Mouse (Mus musculus): ENCODE measurements around the gene Otud7b.

Otud7b gene

DNA sequence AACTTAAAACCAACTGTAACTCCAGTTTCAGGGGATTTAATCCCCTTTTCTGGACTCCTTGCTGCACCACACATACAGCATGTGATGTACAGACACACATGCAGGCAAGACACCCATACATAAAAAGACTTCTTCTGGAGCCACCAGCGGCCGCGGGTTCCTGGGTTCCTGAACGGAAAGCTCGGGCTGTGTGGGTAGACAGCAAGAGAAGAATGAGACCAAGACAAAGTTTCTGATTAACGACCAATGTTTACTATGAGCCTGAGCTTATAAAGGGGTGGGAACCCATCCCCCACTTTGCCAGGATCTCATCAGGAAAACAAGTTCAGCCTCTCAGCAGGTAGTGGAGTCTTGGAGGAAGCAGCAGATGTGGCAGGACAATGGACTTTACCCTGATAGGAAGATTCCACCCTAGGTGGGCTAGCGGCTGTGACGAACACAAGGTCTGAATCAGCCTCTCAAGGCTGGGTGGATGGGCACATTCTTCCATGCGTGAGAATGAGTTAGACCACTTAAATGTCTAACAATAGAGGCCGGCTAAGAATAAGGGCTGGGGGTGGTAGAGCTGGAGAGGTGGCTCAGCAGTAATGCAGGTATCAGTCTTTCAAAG, 20.1 kb upstream of the Otud7b start:
- DNase-seq (ENCODE audit: low read depth, low spot score): no peak

DNA sequence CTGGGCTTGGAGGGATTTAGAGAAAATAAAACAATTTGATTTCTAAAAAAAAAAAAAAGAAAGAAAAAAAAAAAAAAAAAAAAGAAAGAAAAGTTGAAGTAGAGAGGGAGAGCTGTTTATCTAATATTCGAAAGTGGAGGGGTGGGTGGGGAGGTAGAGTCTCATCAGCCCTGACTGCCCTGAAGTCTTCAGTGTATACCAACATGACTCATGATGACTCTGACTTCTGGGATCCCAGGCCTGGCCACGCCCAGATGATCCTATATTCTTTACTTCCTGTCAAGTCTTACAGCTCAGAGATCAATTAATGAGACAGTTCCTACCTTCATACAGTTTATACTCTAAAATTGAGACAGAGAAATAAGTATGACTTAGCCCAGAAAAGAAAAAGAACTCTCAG, 17.1 kb upstream of the Otud7b start:
- DNase-seq (ENCODE audit: low read depth, low spot score): no peak

DNA sequence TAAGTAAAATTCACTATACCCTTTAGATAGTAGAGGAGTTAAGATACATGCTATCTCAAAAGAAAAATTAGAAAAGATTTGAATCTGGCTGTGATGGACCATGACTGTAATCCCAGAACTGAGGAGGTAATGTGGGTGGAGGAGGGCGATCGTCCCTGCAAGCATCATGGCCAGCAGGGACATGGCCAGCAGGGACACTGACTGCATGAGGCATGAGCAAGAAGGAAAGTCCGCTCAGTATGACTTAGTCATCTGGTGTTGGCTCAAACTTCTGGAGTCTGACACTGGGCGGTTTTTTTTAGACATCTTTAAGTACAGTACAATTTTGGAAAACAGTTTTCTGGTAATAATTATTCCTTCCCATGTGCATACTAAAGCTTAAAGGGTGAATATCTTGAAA, 16.5 kb upstream of the Otud7b start:
- DNase-seq (ENCODE audit: low read depth, low spot score): no peak

DNA sequence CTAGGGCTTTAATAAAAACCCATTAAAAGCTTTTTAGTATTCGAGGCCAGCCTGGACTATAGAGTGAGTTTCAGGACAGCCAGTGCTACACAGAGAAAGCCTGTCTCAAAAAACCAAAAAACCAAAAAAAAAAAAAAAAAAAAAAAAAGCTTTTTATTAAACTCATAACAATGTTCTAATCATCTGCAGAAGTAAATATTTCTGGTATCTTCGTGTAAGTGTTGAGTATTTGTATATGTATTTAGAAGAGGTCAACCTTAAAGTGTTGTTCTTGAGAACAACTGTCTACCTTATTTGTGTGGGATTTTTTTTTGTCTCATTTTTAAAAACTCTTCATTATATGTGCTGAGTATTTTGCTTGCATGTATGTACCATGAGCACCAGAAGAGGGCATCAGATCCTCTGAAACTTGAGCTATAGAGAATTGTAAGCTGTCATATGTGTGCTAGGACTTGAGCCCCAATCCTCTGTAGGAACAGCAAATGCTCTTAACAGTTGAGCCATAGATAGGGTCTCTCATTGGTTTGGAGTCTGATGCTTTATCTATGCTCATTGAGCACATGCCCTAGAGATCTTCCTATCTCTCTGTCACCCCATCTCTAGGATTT, 14.3 kb upstream of the Otud7b start:
- peak; percentile 45 for DNase-seq (ENCODE audit: low read depth, low spot score)

DNA sequence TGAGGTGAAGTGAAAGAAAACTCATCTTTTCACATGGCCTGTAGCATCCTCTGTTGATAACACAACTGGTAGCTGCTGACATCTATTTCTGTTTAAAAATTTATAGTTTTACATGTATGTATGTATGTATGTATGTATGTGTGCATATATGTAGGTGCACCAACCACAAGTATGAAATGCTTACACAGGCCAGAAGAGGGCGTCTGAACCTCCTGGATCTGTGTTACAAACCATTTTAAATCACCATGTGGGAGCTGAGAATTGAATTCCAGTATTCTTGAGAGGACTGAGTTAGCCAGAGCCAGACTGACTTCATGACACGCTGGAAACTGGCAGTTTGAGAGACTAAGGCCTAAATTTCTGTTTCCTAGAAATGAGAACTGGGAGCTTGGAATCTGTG, 13.2 kb upstream of the Otud7b start:
- no peak for DNase-seq (ENCODE audit: low read depth, low spot score)

DNA sequence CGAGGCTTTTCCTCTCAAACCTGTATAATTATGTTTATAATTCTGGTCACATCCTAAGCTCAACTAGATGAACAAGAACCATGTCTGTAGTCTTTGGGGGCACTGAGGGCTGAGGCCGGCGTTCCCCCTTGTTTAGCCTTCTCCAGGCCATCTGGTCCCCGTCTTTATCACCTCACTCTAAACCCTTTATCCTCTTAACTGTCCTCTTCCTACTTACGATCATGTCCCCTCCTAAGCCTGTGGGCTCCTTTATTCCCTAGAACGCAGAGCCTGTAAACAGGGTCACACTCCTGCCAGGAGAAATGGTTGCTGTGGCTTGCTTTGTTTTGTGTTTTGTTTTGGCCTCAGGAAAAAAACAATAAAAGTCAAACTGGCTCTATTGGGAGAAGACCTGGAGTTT, 12.4 kb upstream of the Otud7b start:
- DNase-seq (ENCODE audit: low read depth, low spot score): no peak

DNA sequence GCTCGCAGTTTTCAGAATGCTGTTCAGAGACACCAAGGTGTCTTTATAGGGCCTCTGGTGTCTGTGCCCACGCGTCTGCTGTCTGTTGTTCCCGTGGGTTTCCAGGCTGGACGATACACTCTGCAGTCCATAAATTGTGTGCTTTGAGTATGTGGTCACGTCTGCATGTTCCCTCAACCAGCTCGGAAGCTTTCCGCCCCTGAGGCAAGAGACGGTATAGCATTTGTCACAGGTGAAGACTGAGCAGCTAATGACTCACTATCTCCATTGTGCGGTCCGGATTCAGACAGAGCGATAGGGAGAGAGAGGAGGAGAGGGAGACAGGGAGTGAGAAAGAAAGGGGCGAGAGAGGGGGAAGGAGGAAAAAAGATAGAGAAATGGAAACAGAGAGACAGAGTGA, 10.8 kb upstream of the Otud7b start:
- DNase-seq (ENCODE audit: low read depth, low spot score): peak; percentile 34

DNA sequence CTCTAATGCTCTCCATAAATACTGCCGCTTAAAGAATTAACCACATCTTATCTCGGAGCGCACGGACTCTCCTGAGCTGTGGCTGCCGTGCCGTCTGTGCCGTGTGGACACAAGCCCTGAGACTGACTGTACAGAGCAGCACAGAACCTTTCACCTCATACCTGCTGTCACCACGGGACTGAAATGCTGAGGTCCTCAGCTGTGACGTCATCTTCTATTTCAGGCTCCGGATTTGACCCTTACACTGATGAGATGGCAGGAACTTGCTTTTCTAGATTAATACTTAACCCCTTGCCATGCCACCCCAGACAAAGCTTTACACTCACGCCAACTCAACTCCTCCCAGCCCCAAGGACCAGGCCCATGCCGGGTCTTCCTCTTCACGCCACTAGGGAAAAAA, 10.1 kb upstream of the Otud7b start:
- DNase-seq (ENCODE audit: low read depth, low spot score): no peak

DNA sequence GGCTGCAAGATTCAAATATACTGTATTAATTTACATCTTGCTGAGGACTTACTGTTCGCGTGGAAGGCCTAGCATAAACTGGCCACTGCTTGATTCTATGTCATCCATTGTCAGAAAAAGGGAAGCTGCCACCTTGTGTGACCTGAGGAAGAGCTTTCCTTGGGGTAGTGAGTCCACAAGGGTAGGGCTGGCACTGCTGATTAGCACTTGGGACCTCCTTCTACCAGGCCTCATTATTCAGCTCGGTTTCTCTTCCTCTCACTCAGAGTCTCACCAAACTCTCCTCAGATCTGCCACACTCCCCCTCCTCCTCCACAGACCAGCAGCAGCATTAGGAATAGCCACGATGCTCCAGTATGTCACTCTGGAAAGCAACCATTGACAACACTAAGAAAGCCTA, 6.2 kb upstream of the Otud7b start:
- DNase-seq (ENCODE audit: low read depth, low spot score): no peak

DNA sequence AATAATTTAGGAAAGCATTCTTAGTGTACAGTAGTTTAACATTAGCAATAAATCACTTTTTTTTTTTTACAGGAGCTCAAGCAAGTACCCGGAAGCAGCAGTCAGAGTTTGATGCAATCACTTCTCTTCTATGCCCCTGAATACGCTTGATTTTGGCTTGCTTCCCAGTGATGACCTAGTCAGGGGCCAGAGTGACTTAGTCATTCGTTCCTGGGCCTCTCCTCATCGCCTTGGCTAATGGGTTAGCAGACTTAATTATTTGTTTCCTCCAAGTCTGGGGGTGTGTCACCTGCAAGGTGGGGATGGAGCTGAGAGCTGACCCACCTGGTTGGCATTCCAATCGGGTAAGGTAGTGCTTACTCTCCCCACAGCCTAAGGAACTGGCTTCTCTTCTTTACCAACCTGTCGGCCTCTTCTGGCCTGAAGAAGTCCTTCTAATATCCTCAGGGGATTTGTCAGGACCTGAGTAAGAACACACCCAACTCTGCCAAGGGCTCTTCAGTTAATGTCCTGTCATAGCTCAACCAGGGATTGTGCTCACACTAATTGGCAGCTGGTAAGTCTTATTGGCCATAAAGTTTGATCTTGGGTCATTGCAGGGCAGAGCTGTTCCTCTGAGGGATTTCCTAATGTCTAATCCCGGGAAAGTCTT, 5.6 kb upstream of the Otud7b start:
- no peak for DNase-seq (ENCODE audit: low read depth, low spot score)

DNA sequence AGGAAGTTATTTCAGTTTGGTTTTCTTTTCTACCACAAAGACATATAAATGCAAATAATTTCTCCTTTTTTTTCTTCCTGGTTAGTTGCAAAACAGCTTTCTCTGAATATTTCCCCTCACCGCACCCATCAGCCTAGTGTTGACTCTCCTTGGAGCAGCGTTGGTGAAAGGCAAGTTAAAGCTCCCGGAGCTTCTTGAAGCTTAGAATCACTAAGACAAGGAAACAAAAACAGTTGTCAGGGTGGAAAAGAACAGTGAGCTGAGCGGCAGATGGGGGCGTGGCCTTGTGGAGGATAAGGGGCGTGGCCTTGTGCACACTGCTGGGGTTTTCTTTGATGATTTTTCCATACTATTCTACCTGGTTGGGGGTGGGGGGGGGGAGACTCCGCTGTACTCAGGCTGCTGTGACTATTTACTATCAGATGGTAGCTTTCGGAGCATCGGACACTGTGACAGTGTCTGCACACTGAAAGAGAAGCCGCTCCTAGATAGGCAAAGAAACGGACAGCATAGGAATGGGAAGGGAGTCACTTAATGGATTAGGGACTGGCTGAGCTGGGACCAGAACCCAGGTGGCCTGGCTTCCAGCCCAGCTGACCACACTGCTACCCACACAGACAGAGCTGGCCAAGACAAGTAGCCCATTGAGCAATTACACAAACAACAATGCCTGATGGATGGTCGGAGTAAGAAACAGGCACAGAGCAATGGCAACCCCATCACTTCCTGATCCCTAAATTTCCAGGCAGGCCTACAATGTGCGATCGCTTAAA, 2.0 kb upstream of the Otud7b start:
- DNase-seq (ENCODE audit: low read depth, low spot score): peak; percentile 82

DNA sequence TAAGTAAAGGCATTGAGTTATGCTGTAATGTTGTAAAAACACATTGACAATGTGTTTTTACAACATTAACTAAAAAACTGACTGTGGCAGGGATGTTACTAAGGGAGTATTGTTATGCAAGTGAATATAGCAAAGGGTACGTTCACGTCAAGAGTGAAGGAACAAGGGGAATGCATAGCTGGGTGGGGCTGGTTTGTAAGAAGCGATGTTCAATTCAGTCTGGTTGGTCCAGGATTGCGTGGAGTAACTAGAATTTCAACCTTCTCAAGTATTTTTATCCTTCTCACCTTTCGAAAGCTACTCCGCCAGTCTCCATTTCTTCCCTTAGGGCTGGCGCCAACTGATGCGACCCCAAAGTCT, 446 bp upstream of the Otud7b start:
- DNase-seq (ENCODE audit: low read depth, low spot score): no peak

DNA sequence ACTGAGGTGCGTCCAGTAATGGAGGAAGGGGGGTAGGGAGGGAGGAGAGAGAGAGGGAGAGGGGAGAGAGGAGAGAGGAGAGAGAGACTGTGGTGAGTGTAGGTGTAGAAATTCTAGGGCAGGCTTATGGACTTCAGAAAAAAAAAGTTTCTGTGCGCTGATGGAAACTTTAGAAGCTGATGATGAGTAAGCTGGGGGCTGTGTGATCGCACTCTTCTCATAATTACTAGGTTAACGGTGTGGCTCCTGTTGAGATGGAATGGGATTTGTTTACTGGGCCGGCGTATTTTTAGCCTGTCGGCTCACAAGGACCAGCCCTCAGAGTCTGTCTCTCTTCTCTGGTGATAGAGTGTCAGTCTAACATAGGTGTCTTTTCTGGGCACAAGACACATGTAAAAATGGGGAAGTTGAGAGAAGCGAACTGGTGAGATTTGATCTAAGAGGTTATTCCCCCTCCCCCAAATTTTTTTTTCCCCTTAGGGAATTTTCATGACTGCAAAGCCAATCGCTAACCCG, 963 bp downstream of the Otud7b start:
- peak; percentile 59 for DNase-seq (ENCODE audit: low read depth, low spot score)

DNA sequence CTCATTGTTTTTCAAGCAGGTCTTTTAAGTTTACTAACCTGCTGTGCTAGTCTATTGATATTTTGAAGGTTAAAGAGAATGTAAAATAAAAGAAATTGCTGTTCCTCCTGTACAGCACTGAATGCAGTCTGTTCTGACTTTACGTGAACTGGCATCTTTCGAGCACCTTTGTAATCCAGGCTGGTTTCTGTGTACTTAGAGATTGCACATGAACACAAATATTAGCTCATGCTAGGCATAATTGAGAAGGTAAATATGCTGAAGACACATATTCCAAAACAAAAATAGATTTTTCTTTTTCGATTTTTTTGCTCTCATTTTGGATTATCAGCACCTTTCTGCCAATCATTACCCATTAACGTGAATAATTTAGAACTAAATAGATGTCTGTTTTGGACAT, 1.8 kb downstream of the Otud7b start:
- DNase-seq (ENCODE audit: low read depth, low spot score): no peak

DNA sequence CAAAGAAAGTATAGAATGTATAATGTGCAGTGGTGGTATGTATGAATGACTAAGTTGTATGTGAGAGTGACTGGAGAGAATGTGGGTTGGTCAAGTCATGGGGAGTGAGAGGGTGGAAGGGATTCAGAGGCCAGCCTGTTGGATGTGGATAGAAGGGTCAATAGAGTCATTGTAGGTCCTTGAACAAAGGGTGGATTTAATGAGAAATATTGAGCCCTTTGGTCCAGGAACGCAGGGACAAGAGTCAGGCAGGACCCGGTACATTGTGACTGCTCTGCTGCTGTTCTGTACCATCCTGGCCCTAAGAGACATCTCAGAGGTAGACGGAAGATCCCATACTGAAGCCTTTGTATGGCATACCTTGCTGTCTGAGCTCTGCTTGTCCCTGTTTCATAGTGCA, 4.0 kb downstream of the Otud7b start:
- no peak for DNase-seq (ENCODE audit: low read depth, low spot score)

DNA sequence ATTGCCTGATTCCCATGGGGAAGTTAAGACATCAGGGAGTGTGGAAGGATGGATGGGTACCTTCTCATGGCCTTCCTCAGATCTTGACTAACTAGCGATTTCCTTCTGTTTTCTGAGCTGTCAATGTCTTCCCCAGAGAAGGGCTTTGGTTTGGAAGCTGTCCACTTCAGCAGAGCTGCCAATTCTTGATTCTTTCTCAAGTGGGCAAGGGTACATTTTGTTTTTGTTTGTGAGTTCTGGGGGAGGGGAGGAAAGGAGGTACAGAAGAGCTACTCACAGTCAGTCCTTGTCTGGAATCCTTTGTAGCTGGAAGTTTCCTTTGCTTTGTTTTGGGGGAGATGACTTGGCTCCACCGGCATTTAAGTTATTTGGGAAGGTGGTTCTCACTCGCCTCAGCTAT, 8.9 kb downstream of the Otud7b start:
- DNase-seq (ENCODE audit: low read depth, low spot score): no peak

DNA sequence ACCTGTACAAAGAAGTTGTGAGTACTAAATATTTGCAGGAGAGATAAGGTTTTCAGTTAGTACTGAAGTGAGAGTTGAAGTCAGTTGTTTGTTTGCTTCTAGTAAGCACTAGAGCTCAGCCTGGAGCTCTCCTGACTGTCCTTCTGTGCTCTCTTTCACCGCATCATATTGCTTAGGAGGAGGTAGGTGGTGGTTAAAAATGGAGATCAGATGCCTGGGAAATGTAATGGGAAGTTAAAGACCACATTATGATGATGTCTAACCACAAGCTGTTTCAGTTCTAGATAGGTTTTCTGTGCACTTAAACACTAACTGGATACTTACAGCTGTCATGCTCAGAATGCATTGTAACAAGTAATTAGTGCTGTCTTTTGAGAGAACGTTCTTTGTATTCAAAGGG, 13.8 kb downstream of the Otud7b start:
- no peak for DNase-seq (ENCODE audit: low read depth, low spot score)

DNA sequence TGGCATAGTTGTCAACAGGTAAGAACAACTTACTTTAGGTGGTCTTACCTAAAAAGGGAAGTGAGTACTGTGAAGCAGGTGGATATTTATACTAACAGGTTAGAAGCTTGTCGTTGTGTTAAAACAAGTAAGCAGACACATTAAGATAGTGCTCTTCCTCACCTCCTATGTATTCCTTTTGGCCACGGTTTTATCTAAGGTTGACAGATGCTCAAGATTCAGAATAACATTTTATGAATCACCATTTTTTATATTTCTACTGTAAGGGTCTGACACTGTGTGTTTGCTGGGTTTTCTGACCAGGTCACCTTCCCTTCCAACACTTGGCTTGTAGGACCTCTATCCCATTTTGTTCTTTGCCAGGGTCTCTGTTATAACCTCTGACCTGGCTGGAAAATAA, 14.4 kb downstream of the Otud7b start:
- no peak for DNase-seq (ENCODE audit: low read depth, low spot score)

DNA sequence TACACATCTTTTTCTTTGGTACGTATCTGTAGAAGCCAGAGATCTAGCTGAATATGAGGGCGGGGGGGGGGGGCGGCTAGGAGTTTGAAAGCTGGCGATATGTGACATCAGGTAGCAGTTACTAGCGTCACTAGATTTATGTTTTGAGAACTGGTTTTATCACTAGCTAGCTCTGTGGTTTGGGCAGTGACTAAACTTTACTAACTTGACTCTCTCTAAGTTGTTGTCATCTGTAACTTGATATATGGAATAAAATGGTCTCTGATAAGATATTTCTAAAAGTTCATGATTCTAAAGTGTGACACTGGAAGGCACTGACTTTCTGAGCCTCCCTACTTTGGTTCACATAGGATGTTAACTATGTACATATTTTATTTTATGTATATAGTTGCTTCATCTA, 19.9 kb downstream of the Otud7b start:
- no peak for DNase-seq (ENCODE audit: low read depth, low spot score)

DNA sequence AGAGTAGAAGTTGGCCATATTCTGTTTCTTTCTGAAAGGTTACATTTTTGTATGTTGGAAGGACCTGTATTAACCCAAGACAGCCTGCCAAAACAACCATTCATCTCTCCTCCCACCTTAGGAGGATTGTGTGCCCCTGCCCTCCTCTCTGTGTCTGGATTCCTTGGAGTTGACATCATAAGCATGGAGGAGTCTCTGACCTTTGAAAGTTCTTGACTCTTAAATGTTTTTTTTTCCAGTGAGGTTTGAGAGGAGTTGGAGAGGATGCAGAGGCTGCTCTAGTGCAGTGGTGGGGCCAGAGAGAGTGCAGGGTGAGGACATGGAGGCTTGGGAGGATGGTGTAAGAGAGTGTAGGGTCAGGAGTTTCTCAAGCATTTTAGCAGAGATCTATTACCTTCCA, 23.8 kb downstream of the Otud7b start:
- DNase-seq (ENCODE audit: low read depth, low spot score): no peak

DNA sequence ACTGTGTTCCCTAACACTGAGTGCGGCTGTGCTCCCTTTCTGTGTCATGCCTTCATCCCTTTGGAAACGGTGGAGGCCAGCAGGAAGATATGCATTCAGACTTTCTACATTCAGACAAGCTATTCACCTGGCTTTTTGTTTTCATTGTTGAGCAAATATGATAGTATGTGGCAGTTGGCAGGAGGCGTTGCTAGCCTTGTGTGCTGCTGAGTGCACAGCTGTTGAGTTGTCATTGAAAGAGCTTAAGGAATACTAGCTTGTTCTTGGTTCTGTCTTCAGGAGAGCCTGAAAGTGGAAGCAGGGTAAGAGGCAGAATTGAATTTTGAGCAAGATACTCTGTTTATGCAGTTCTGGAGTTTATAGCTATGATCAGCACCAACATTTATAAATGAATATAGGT, 28.2 kb downstream of the Otud7b start:
- DNase-seq (ENCODE audit: low read depth, low spot score): no peak

DNA sequence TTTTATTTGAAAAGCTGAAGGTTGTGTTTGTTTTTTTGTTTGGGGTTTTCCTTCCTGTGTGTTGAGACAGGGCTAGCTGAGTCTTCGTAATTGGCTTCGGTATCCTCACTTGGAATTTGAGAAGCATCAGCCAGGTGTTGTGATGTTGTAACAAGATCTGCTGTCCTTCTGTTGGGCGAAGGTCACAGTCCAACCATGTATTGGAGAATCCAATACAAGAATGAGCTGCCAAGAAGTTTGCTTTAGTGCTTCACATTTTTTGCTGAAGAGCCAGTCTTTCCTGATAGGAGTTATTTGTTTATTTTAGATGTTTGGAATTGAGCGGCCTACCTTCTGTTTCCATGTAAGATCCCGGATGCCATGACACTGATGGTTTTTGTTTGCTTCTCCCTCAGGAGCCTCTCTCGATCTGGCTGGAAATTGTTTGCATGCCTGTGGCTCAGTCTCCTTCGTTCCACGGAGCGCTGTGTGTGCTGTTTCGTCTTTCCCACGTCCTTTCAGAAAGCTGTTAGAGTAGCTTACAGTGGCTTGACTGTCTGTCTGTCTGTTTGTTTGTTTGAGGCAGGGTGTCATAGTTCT, 29.1 kb downstream of the Otud7b start:
- no peak for DNase-seq (ENCODE audit: low read depth, low spot score)

Data from CD4-positive helper T cell, adult 2 months (primary cell).